Mouse (Mus musculus) testis, adult 2 months (tissue): ENCODE data around the gene Chmp4b. TPM values are rescaled to one million over a fixed set of nuclear protein-coding genes. Genes with fewer than 3 reads are reported as not detected.

ENCODE experiments used
- H3K27ac ChIP-seq: fragments of 200-500 bp; 2 replicates; pipeline ENCODE4 v1.5.1; 2012; ENCODE audit warnings: low read depth, low read length; ENCODE audit not compliant: control insufficient read depth, insufficient read depth
- H3K27me3 ChIP-seq: fragments of 200-500 bp; 2 replicates; pipeline ENCODE4 v1.6.1; 2012; ENCODE audit warnings: mild to moderate bottlenecking, low read length, moderate library complexity; ENCODE audit not compliant: control insufficient read depth, insufficient read depth
- H3K36me3 ChIP-seq: fragments of 200-500 bp; 2 replicates; pipeline ENCODE4 v1.6.1; 2012; ENCODE audit warnings: mild to moderate bottlenecking, low read length; ENCODE audit not compliant: control insufficient read depth, insufficient read depth
- H3K4me1 ChIP-seq: fragments of 200-500 bp; 2 replicates; pipeline ENCODE4 v1.6.1; 2012; ENCODE audit warnings: low read length; ENCODE audit not compliant: control insufficient read depth, insufficient read depth
- H3K4me3 ChIP-seq: fragments of 200-500 bp; 2 replicates; pipeline ENCODE4 v1.5.1; 2012; ENCODE audit warnings: low read depth, mild to moderate bottlenecking, low read length, moderate library complexity, mixed read lengths; ENCODE audit not compliant: control insufficient read depth
- CTCF ChIP-seq: fragments of 200-500 bp; IDR thresholded peaks from 2 replicates; pipeline ENCODE4 v1.5.1; 2012; ENCODE audit warnings: low read depth, mild to moderate bottlenecking, inconsistent platforms, low read length, moderate library complexity; ENCODE audit not compliant: control insufficient read depth, insufficient read depth, insufficient replicate concordance
- POLR2A ChIP-seq: fragments of 200-500 bp; IDR thresholded peaks from 2 replicates; pipeline ENCODE4 v1.6.1; 2012; ENCODE audit warnings: low read depth, mild to moderate bottlenecking, inconsistent platforms, low read length, moderate library complexity; ENCODE audit not compliant: control insufficient read depth
- polyA plus RNA-seq: library from polyadenylated mRNA; depleted of rRNA; stranded (reverse); fragments of >200 nt; gene quantifications from 2 replicates; pipeline ENCODE4 v1.2.3, GENCODE M21; 2012

The Chmp4b gene
- polyA plus RNA-seq, 1 experiment = 135 TPM

DNA sequence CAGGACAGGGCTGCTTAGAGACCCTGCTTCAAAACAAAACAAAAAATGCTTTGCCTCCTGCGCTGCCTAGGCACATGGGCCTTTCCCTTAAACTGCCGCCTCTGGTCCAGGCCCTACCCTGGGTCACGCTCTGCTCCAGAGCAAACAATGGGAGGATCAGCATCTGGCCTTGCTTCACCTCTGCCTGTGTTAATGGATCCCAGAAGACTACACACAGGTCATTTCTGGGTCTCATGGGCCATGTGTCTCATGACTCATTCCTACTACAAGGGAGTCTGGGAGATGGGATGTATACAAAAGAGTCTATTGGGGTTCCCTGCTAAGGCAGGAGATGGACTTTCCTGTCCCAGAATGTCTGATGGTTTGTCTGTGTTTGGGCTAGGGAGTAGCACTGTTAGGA, 45.2 kb downstream of the Chmp4b start:
- Histone ChIP-seq H3K4me1 (no peaks in the 10 kb centered on the region), H3K36me3 (peaks cover 4% of the 10 kb centered on the region; the same call in 1 of the 2 replicates), H3K27me3 (no peaks in the 10 kb centered on the region), H3K27ac (no peak overlapping the region), H3K4me3 (no peak overlapping the region)
- TF ChIP-seq CTCF (no peak), POLR2A (no peak)

DNA sequence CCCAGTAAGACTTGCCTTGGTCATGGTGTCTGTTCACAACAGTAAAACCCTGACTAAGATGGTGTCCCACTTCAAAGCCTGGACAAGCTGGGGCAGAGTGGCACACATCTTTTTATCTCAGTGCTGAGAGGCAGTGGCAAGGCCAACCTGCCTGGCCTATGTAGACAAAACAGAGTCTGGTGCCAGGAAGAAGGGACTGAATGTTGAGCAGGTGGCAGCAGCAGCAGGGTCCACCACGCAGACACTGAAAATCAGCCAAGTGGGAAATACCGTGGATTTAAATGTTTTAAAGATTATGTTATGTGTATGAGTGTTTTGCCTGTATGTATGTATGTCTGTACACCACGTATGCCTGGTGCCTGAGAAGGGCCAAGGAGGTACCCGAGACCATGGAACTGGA, 47.9 kb downstream of the Chmp4b start:
- no peak overlapping the region for H3K27ac ChIP-seq
- H3K4me3 ChIP-seq = peak overlapping the region; percentile 39; the same call in 1 of the 2 replicates
- H3K36me3 ChIP-seq = no peaks in the 10 kb centered on the region
- H3K27me3 ChIP-seq = no peaks in the 10 kb centered on the region
- H3K4me1 ChIP-seq = peaks cover 4% of the 10 kb centered on the region; the same call in 1 of the 2 replicates
- TF ChIP-seq POLR2A (no peak), CTCF (no peak)

DNA sequence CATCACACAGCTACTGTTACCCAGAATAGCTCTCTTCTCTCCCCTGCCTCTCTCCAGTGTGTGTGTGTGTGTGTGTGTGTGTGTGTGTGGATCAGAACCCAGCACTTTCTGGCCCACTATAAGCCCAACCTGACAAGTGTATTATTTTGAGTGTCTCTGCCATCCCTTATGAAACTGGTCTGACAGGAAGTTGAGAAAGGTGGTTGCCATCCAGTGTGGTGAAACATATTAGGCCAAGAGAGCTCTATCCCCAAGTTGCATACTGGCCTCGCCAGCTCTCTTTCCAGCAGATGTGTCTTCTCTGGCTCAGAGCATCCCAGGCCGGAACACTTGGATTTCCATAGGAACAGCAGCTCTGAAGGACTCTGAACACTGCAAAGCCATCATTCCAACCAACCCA, 48.7 kb downstream of the Chmp4b start:
- Histone ChIP-seq H3K27me3 (no peaks in the 10 kb centered on the region), H3K4me3 (no peak overlapping the region), H3K4me1 (peaks cover 4% of the 10 kb centered on the region; the same call in 1 of the 2 replicates), H3K36me3 (no peaks in the 10 kb centered on the region), H3K27ac (no peak overlapping the region)
- TF ChIP-seq POLR2A = no peak
- no peak for TF ChIP-seq CTCF

DNA sequence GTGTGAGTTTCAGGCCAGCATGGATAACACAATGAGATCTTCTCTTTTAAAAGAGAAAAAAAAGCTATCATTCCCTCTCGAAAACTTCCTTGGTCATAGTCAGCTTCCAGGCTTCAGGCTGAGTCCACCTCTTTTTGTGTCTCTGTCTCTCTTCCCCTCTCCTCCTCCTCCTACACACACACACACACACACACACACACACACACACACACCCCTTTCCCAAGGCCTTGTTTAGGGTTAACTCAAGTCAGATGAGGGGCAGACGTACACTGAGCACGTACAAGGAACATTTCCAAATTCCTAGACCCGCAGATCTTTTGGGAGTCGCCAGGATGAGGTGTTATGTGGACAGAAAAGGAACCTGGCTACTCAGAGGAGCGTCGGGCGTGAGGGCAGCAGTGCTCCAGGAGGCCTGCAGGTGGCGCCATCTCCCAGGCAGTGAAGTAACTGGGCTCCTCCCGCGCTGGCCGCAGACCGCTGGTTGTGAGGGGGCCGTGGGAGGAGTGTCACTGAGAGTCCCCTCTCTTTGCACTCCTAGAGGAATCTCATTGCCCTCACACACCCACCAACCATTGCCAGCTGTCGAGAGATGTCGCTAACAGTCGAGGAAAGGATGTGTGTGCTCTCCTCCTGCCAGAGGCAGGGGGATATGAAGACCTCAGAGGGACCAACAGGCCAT, 51.3 kb downstream of the Chmp4b start:
- no peak overlapping the region for H3K27ac ChIP-seq
- TF ChIP-seq CTCF = peak; percentile 97
- no peak for TF ChIP-seq POLR2A
- H3K4me1 ChIP-seq = peaks cover 4% of the 10 kb centered on the region; the same call in 1 of the 2 replicates
- no peaks in the 10 kb centered on the region for H3K36me3 ChIP-seq
- peak overlapping the region; percentile 30 for H3K4me3 ChIP-seq
- H3K27me3 ChIP-seq = no peaks in the 10 kb centered on the region

DNA sequence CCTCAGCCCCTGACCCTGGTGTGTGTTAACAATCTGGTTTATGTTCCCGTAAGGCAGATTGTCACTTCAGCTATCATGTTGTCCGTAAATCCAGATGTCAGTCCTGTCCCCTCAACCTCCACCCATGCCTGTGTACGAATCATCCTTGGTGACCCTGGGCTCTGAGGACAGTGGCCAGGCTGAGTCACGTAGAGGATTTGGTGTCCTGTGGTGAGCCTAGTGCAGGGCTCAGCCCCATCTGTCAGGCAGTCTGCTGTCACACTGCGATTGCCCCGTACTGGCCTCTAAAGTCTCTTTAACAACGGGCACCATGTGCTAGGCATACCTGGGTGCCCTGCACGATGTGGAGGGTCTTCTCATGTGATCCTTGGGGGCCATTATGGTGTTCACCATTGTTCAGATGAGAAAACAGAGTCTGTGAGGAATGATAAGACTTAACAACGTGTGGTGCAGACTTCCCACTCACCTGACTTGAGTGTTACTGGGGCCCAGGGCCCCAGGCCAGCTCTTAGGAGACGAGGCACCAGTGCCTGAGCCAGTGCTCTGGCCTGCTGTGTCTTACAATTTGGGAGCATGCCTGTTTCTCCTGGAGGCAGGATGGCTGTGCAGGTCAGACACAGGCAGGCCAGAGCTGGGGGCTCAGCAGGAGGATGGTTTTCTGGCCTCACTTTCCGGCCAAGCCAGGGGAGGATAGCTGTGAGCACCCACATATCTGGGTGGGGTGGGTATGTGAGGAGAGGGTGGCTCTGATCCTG, 55.2 kb downstream of the Chmp4b start:
- Histone ChIP-seq H3K27me3 (no peaks in the 10 kb centered on the region), H3K27ac (no peak overlapping the region), H3K4me3 (no peak overlapping the region), H3K36me3 (no peaks in the 10 kb centered on the region), H3K4me1 (peaks cover 4% of the 10 kb centered on the region; the same call in 1 of the 2 replicates)
- TF ChIP-seq CTCF (no peak), POLR2A (no peak)

DNA sequence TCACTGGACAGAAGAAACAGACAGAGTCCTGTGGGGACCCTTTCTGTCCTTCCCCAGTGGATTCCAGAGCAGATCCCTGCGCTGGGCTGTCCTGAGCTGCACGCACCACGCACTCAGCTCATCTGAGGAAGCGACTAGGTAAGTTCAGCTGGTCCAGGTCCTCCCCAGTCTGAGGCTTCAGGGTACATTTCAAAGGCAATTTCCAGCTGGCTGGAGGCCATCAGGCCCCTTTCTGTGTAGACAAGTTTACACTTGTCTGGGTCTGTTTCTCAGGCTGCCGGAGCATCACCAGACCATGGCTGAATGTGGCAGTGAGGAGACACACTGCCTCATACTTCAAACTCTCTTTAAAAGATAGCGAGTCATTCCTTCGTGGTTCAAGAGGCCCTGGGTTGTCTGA, 55.8 kb downstream of the Chmp4b start:
- no peak for TF ChIP-seq POLR2A
- no peak for TF ChIP-seq CTCF
- peaks cover 9% of the 10 kb centered on the region for H3K4me1 ChIP-seq
- H3K4me3 ChIP-seq = no peak overlapping the region
- no peaks in the 10 kb centered on the region for H3K36me3 ChIP-seq
- no peaks in the 10 kb centered on the region for H3K27me3 ChIP-seq
- H3K27ac ChIP-seq = no peak overlapping the region

DNA sequence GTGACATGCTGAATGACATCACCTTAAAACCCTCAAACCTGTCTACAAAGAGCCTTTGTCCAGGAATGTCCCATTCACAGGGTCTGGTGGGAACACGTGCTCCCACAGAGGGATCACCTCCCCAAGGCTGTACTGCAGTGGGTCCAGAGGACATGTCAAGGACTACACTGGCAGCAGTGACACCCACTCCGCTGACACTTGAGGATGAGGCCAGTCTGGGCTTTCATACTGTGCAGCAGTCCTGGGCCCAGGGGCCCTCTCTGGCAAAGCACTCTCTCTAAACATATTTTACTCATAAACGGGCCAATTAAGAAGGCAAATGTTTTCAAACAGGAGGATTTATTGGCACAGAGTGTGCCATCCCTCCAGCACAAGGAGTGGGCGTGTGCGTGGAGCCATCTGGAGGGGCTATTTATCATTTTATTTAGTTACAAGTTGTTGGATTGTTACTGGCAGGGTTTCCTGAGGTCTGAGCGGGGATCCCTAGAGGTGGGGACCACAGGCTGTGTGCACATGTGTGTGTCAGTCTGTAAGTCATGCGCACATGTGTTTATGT, 56.4 kb downstream of the Chmp4b start:
- Histone ChIP-seq H3K4me3 (no peak overlapping the region), H3K27ac (no peak overlapping the region), H3K36me3 (no peaks in the 10 kb centered on the region), H3K27me3 (no peaks in the 10 kb centered on the region), H3K4me1 (peaks cover 10% of the 10 kb centered on the region)
- TF ChIP-seq CTCF (no peak), POLR2A (no peak)
